Mouse (Mus musculus): ENCODE measurements around the gene Gpx3. TPM values are rescaled to one million over a fixed set of nuclear protein-coding genes. Genes with fewer than 3 reads are reported as not detected.

Gene Gpx3
- polyA plus RNA-seq, 1 experiment from 2014 or later: 202 TPM

GRCm38 (mm10) chr11:54866119-54867048, 35.9 kb upstream of the Gpx3 start, which contains the start of gene Hint1:
Gene Hint1 (plus strand): TSS chr11:54866383.
- under 1% methylated on average over 77 of the region's 107 CpGs for WGBS
- Histone ChIP-seq H3K4me3 (ENCODE audit: low read length) (peak within 1 kb of the TSS; percentile 67), H3K36me3 (ENCODE audit: control insufficient read depth, insufficient read depth, low read length) (peaks cover 15% of the 10 kb centered on the region), H3K9ac (ENCODE audit: low read length) (peak within 1 kb of the TSS; percentile 95), H3K27ac (ENCODE audit: low read length) (peak within 1 kb of the TSS; percentile 74), H3K27me3 (ENCODE audit: control insufficient read depth, insufficient read depth, low read depth, low read length) (no peaks in the 10 kb centered on the region), H3K4me1 (replicated peaks; ENCODE audit: control insufficient read depth, insufficient read depth, low read length) (peaks cover 14% of the 10 kb centered on the region), H3K9me3 (ENCODE audit: control insufficient read depth, low read length) (no peaks in the 10 kb centered on the region), H3K4me2 (ENCODE audit: low read depth, low read length) (peak within 1 kb of the TSS; percentile 70)
- ATAC-seq (ENCODE audit: low read depth): peak; percentile 89

GRCm38 (mm10) chr11:54867049-54867385, 35.2 kb upstream of the Gpx3 start:
- Histone ChIP-seq H3K27ac (ENCODE audit: low read length) (peak overlapping the region; percentile 74), H3K4me2 (ENCODE audit: low read depth, low read length) (peak overlapping the region; percentile 70), H3K36me3 (ENCODE audit: control insufficient read depth, insufficient read depth, low read length) (peaks cover 21% of the 10 kb centered on the region), H3K4me3 (ENCODE audit: low read length) (peak overlapping the region; percentile 67), H3K27me3 (ENCODE audit: control insufficient read depth, insufficient read depth, low read depth, low read length) (no peaks in the 10 kb centered on the region), H3K9me3 (ENCODE audit: control insufficient read depth, low read length) (no peaks in the 10 kb centered on the region), H3K9ac (ENCODE audit: low read length) (peak overlapping the region; percentile 95), H3K4me1 (replicated peaks; ENCODE audit: control insufficient read depth, insufficient read depth, low read length) (peaks cover 14% of the 10 kb centered on the region)
- peak; percentile 27; the same call in 1 of the 2 replicates for ATAC-seq (ENCODE audit: low read depth)
- 1% methylated on average over 5 of the region's 5 CpGs for WGBS

- Histone ChIP-seq H3K9ac (ENCODE audit: low read length) (no peak overlapping the region), H3K27me3 (ENCODE audit: control insufficient read depth, insufficient read depth, low read depth, low read length) (no peaks in the 10 kb centered on the region), H3K4me2 (ENCODE audit: low read depth, low read length) (peak overlapping the region; percentile 70), H3K27ac (ENCODE audit: low read length) (no peak overlapping the region), H3K9me3 (ENCODE audit: control insufficient read depth, low read length) (no peaks in the 10 kb centered on the region), H3K4me3 (ENCODE audit: low read length) (peak overlapping the region; percentile 67; the same call in 1 of the 2 replicates), H3K4me1 (replicated peaks; ENCODE audit: control insufficient read depth, insufficient read depth, low read length) (peaks cover 14% of the 10 kb centered on the region), H3K36me3 (ENCODE audit: control insufficient read depth, insufficient read depth, low read length) (peaks cover 22% of the 10 kb centered on the region)
- no peak for ATAC-seq (ENCODE audit: low read depth)
- WGBS: 77% methylated on average over 3 of the region's 3 CpGs
These were observed 34.3 kb upstream of the Gpx3 start for GRCm38 (mm10) chr11:54867903-54868434.

GRCm38 (mm10) chr11:54868445-54868844, 33.8 kb upstream of the Gpx3 start:
- 62% methylated on average over 2 of the region's 2 CpGs for WGBS
- Histone ChIP-seq H3K9ac (ENCODE audit: low read length) (no peak overlapping the region), H3K27me3 (ENCODE audit: control insufficient read depth, insufficient read depth, low read depth, low read length) (no peaks in the 10 kb centered on the region), H3K4me2 (ENCODE audit: low read depth, low read length) (no peak overlapping the region), H3K27ac (ENCODE audit: low read length) (no peak overlapping the region), H3K36me3 (ENCODE audit: control insufficient read depth, insufficient read depth, low read length) (peaks cover 23% of the 10 kb centered on the region), H3K4me1 (replicated peaks; ENCODE audit: control insufficient read depth, insufficient read depth, low read length) (peaks cover 14% of the 10 kb centered on the region), H3K9me3 (ENCODE audit: control insufficient read depth, low read length) (no peaks in the 10 kb centered on the region), H3K4me3 (ENCODE audit: low read length) (no peak overlapping the region)
- ATAC-seq (ENCODE audit: low read depth): no peak

GRCm38 (mm10) chr11:54869318-54869717, 32.9 kb upstream of the Gpx3 start:
- Histone ChIP-seq H3K36me3 (ENCODE audit: control insufficient read depth, insufficient read depth, low read length) (peaks cover 32% of the 10 kb centered on the region), H3K9ac (ENCODE audit: low read length) (no peak overlapping the region), H3K27me3 (ENCODE audit: control insufficient read depth, insufficient read depth, low read depth, low read length) (no peaks in the 10 kb centered on the region), H3K4me3 (ENCODE audit: low read length) (no peak overlapping the region), H3K4me2 (ENCODE audit: low read depth, low read length) (no peak overlapping the region), H3K9me3 (ENCODE audit: control insufficient read depth, low read length) (no peaks in the 10 kb centered on the region), H3K27ac (ENCODE audit: low read length) (no peak overlapping the region), H3K4me1 (replicated peaks; ENCODE audit: control insufficient read depth, insufficient read depth, low read length) (peaks cover 14% of the 10 kb centered on the region)
- no peak for ATAC-seq (ENCODE audit: low read depth)
- WGBS: 84% methylated on average over 3 of the region's 3 CpGs

- H3K4me1 ChIP-seq (replicated peaks; ENCODE audit: control insufficient read depth, insufficient read depth, low read length): peaks cover 10% of the 10 kb centered on the region
- no peak for ATAC-seq (ENCODE audit: low read depth)
- H3K9me3 ChIP-seq (ENCODE audit: control insufficient read depth, low read length): no peaks in the 10 kb centered on the region
- H3K27ac ChIP-seq (ENCODE audit: low read length): no peak overlapping the region
- no peaks in the 10 kb centered on the region for H3K27me3 ChIP-seq (ENCODE audit: control insufficient read depth, insufficient read depth, low read depth, low read length)
- H3K36me3 ChIP-seq (ENCODE audit: control insufficient read depth, insufficient read depth, low read length): peaks cover 33% of the 10 kb centered on the region
- WGBS: 69% methylated on average over 7 of the region's 7 CpGs
- H3K4me3 ChIP-seq (ENCODE audit: low read length): no peak overlapping the region
- no peak overlapping the region for H3K9ac ChIP-seq (ENCODE audit: low read length)
- H3K4me2 ChIP-seq (ENCODE audit: low read depth, low read length): no peak overlapping the region
These were observed 30.3 kb upstream of the Gpx3 start for GRCm38 (mm10) chr11:54871831-54872537.

GRCm38 (mm10) chr11:54876031-54876430, 26.2 kb upstream of the Gpx3 start:
- H3K27ac ChIP-seq (ENCODE audit: low read length): no peak overlapping the region
- 87% methylated on average over 5 of the region's 5 CpGs for WGBS

GRCm38 (mm10) chr11:54878893-54879292, 23.4 kb upstream of the Gpx3 start:
- 70% methylated on average over 6 of the region's 6 CpGs for WGBS
- ATAC-seq (ENCODE audit: low read depth): no peak
- H3K9ac ChIP-seq (ENCODE audit: low read length): no peak overlapping the region

More at GRCm38 (mm10) chr11:54876031-54876430, 26.2 kb upstream of the Gpx3 start:
- H3K9me3 ChIP-seq (ENCODE audit: control insufficient read depth, low read length): no peaks in the 10 kb centered on the region
- H3K4me3 ChIP-seq (ENCODE audit: low read length): no peak overlapping the region
- H3K9ac ChIP-seq (ENCODE audit: low read length): no peak overlapping the region
- no peak for ATAC-seq (ENCODE audit: low read depth)
- H3K4me2 ChIP-seq (ENCODE audit: low read depth, low read length): no peak overlapping the region
- H3K4me1 ChIP-seq (replicated peaks; ENCODE audit: control insufficient read depth, insufficient read depth, low read length): peaks cover 5% of the 10 kb centered on the region
- peaks cover 22% of the 10 kb centered on the region for H3K36me3 ChIP-seq (ENCODE audit: control insufficient read depth, insufficient read depth, low read length)
- no peaks in the 10 kb centered on the region for H3K27me3 ChIP-seq (ENCODE audit: control insufficient read depth, insufficient read depth, low read depth, low read length)

GRCm38 (mm10) chr11:54879434-54879833, 22.8 kb upstream of the Gpx3 start:
- Histone ChIP-seq H3K36me3 (ENCODE audit: control insufficient read depth, insufficient read depth, low read length) (no peaks in the 10 kb centered on the region), H3K9ac (ENCODE audit: low read length) (no peak overlapping the region), H3K9me3 (ENCODE audit: control insufficient read depth, low read length) (no peaks in the 10 kb centered on the region), H3K4me2 (ENCODE audit: low read depth, low read length) (no peak overlapping the region), H3K4me1 (replicated peaks; ENCODE audit: control insufficient read depth, insufficient read depth, low read length) (peaks cover 15% of the 10 kb centered on the region), H3K27ac (ENCODE audit: low read length) (no peak overlapping the region), H3K27me3 (ENCODE audit: control insufficient read depth, insufficient read depth, low read depth, low read length) (no peaks in the 10 kb centered on the region), H3K4me3 (ENCODE audit: low read length) (no peak overlapping the region)
- ATAC-seq (ENCODE audit: low read depth): peak; percentile 70
- WGBS: 13% methylated on average over 4 of the region's 4 CpGs

More at GRCm38 (mm10) chr11:54878893-54879292, 23.4 kb upstream of the Gpx3 start:
- Histone ChIP-seq H3K9me3 (ENCODE audit: control insufficient read depth, low read length) (no peaks in the 10 kb centered on the region), H3K27ac (ENCODE audit: low read length) (no peak overlapping the region), H3K4me1 (replicated peaks; ENCODE audit: control insufficient read depth, insufficient read depth, low read length) (peaks cover 14% of the 10 kb centered on the region), H3K4me2 (ENCODE audit: low read depth, low read length) (no peak overlapping the region), H3K4me3 (ENCODE audit: low read length) (no peak overlapping the region), H3K36me3 (ENCODE audit: control insufficient read depth, insufficient read depth, low read length) (peaks cover 5% of the 10 kb centered on the region), H3K27me3 (ENCODE audit: control insufficient read depth, insufficient read depth, low read depth, low read length) (no peaks in the 10 kb centered on the region)
